In the genomic region with DNA sequence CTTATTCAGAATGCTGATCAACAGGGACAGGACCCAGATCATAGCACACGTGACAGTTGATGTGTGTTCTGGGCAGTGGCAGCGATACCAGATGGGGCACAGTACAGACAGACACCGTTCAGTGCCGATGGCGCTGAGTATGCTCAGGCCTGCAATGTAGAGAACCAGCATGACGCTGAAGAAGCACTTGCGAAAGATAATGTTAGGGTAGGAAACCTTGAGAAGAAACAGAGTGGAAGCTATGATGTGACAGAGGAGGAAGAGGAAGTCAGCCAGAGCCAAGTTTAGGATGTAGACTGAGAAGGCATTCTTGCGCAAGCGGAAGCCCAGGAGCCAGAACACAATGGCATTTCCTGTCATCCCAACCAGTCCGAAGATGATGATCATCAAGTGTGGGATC, we compare ENCODE assay signal across 42 mouse cellular contexts. TPM values are rescaled to one million over a fixed set of nuclear protein-coding genes. Genes with fewer than 3 reads are reported as not detected.
"Had no signal": no experiment of that assay in that cellular context is flagged by ENCODE, and none has a peak within 500 bp of the region (broad histone marks: within the 10 kb centered on the region; RNA-seq: fewer than 3 reads in every experiment).

No protein-coding gene starts in this region.

- H3K4me3 ChIP-seq: gastrocnemius, adult 2 months; heart, adult 2 months; heart, embryonic 13.5 days; heart, embryonic 15.5 days; hindbrain, embryonic 13.5 days; hindbrain, embryonic 15.5 days; kidney, embryonic 15.5 days; limb, embryonic 12.5 days had no signal

- H3K27me3 ChIP-seq: heart, embryonic 13.5 days; heart, embryonic 15.5 days; hindbrain, embryonic 13.5 days; hindbrain, embryonic 15.5 days; kidney, embryonic 15.5 days; limb, embryonic 12.5 days had no signal

- ATAC-seq: hindbrain, postnatal 0 days; intestine, embryonic 16.5 days had no signal

- H3K4me2 ChIP-seq: heart, embryonic 11.5 days; heart, embryonic 13.5 days; heart, embryonic 15.5 days; hindbrain, embryonic 13.5 days; hindbrain, embryonic 15.5 days; kidney, embryonic 15.5 days; limb, embryonic 12.5 days; liver, embryonic 11.5 days had no signal

- H3K36me3 ChIP-seq: heart, embryonic 13.5 days; heart, embryonic 15.5 days; hindbrain, embryonic 13.5 days; hindbrain, embryonic 15.5 days; kidney, embryonic 15.5 days; limb, embryonic 12.5 days had no signal

- H3K27ac ChIP-seq: gastrocnemius, adult 2 months; heart, adult 2 months; heart, embryonic 13.5 days; heart, embryonic 15.5 days; hindbrain, embryonic 13.5 days; hindbrain, embryonic 15.5 days; hindbrain, postnatal 0 days; kidney, embryonic 15.5 days; kidney, postnatal 0 days; limb, embryonic 12.5 days had no signal

- H3K4me1 ChIP-seq: heart, embryonic 13.5 days; heart, embryonic 15.5 days; hindbrain, embryonic 13.5 days; hindbrain, embryonic 15.5 days; kidney, embryonic 15.5 days; limb, embryonic 12.5 days had no signal

- H3K9ac ChIP-seq: heart, embryonic 13.5 days; heart, embryonic 15.5 days; hindbrain, embryonic 13.5 days; hindbrain, embryonic 15.5 days; kidney, embryonic 15.5 days; limb, embryonic 12.5 days had no signal

- DNase-seq: gastrocnemius, adult 2 months; gastrocnemius, postnatal 10 days; gastrocnemius, postnatal 25 days; heart, adult 11 months; heart, adult 2 months; heart, postnatal 14 days; heart, postnatal 36 days; kidney, adult 11 months; kidney, adult 2 months; kidney, adult 9 months; kidney, postnatal 14 days; kidney, postnatal 36 days; layer of hippocampus, adult 9-11 months; layer of hippocampus, postnatal 36 days; left cerebral cortex, postnatal 4 days; liver had no signal

RNA-seq across cellular contexts. Expression of gene Mrgpra1, which starts 44.2 kb away (rescaled TPM):
- total RNA-seq: gastrocnemius, adult 2 months; gastrocnemius, postnatal 10 days; gastrocnemius, postnatal 25 days; gastrocnemius, postnatal 4 days; heart, adult 2 months; heart, postnatal 14 days; heart, postnatal 36 days; hematopoietic stem cell, adult 5-6 weeks; hindbrain, postnatal 0 days; layer of hippocampus, adult 18-20 months; layer of hippocampus, adult 8-10 months; layer of hippocampus, postnatal 14 days; layer of hippocampus, postnatal 36 days; left cerebral cortex, adult 18-20 months; left cerebral cortex, adult 8-10 months; left cerebral cortex, postnatal 10 days; left cerebral cortex, postnatal 25 days; left cerebral cortex, postnatal 4 days had no signal
- polyA plus RNA-seq: frontal cortex, adult 2 months; heart, adult 2 months; heart, embryonic 11.5 days; heart, embryonic 13.5 days; heart, embryonic 15.5 days; heart, postnatal 0 days; hindbrain, embryonic 11.5 days; hindbrain, embryonic 13.5 days; hindbrain, embryonic 15.5 days; hindbrain, postnatal 0 days; intestine, embryonic 14.5 days; intestine, embryonic 16.5 days; kidney, adult 2 months; kidney, embryonic 15.5 days; kidney, postnatal 0 days; large intestine, adult 2 months; limb, embryonic 12.5 days; limb, embryonic 14.5 days; liver, embryonic 11.5 days had no signal

RNA-seq across cellular contexts. Expression of gene Mrgpra9, which starts 57.2 kb away (rescaled TPM):
- total RNA-seq: gastrocnemius, adult 2 months; gastrocnemius, postnatal 10 days; gastrocnemius, postnatal 25 days; gastrocnemius, postnatal 4 days; heart, adult 2 months; heart, postnatal 14 days; heart, postnatal 36 days; hematopoietic stem cell, adult 5-6 weeks; hindbrain, postnatal 0 days; layer of hippocampus, adult 18-20 months; layer of hippocampus, adult 8-10 months; layer of hippocampus, postnatal 14 days; layer of hippocampus, postnatal 36 days; left cerebral cortex, adult 18-20 months; left cerebral cortex, adult 8-10 months; left cerebral cortex, postnatal 10 days; left cerebral cortex, postnatal 25 days; left cerebral cortex, postnatal 4 days had no signal
- polyA plus RNA-seq: frontal cortex, adult 2 months; heart, adult 2 months; heart, embryonic 11.5 days; heart, embryonic 13.5 days; heart, embryonic 15.5 days; heart, postnatal 0 days; hindbrain, embryonic 11.5 days; hindbrain, embryonic 13.5 days; hindbrain, embryonic 15.5 days; hindbrain, postnatal 0 days; intestine, embryonic 14.5 days; intestine, embryonic 16.5 days; kidney, adult 2 months; kidney, embryonic 15.5 days; kidney, postnatal 0 days; large intestine, adult 2 months; limb, embryonic 12.5 days; limb, embryonic 14.5 days; liver, embryonic 11.5 days had no signal
